Mouse (Mus musculus) mesoderm, embryonic 11.5 days (tissue): ENCODE data around the gene Fn3k.

ENCODE experiments used
- DNase-seq: peaks from one replicate; pipeline ENCODE4 v3.0.0-alpha.2; 2012; ENCODE audit warnings: low read depth, low spot score

Fn3k gene

GRCm38 (mm10) chr11:121451753-121452635, 17.3 kb downstream of the Fn3k start, which contains the start of gene Tbcd:
Tbcd (plus strand) TSS chr11:121451949.
- peak; percentile 92 for DNase-seq

GRCm38 (mm10) chr11:121457874-121458273, 23.2 kb downstream of the Fn3k start:
- DNase-seq, result no peak

GRCm38 (mm10) chr11:121467408-121467807, 32.7 kb downstream of the Fn3k start:
- DNase-seq, result no peak

GRCm38 (mm10) chr11:121474831-121475230, 40.1 kb downstream of the Fn3k start:
- DNase-seq, result no peak

- DNase-seq, result peak; percentile 70
Measured at GRCm38 (mm10) chr11:121475699-121476415, 41.1 kb downstream of the Fn3k start.

- no peak for DNase-seq
Measured at GRCm38 (mm10) chr11:121479476-121480203, 44.9 kb downstream of the Fn3k start.

- DNase-seq, result no peak
Measured at GRCm38 (mm10) chr11:121481129-121481528, 46.4 kb downstream of the Fn3k start.

- no peak for DNase-seq
Measured at GRCm38 (mm10) chr11:121485882-121486281, 51.2 kb downstream of the Fn3k start.

GRCm38 (mm10) chr11:121490651-121491050, 55.9 kb downstream of the Fn3k start:
- no peak for DNase-seq
